Mouse (Mus musculus): ENCODE data around the gene Rabepk.
"Not testable (repeated sequence)": the region's sequence is repeated elsewhere in the genome, so short reads cannot be mapped to it uniquely, and the experiment has no call there.

DNA sequence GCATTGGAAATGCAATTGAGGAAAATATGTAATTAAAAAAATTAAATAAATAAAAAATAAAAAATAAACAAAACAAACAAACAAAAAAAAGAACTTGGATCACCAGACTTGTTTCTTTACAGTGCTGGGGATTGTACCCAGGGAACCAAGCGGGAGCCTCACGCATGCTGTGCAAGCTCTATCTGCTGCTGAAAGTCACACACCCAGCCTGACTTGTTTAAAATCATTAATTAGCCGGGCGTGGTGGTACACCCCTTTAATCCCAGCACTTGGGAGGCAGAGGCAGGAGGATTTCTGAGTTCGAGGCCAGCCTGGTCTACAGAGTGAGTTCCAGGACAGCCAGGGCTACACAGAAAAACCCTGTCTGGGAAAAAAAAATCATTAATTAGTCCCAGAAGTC lies 38.4 kb downstream of the Rabepk start:
- TF ChIP-seq POLR2AphosphoS2 (IDR thresholded peaks at IDR 0.05; ENCODE audit: low read depth, low read length); CTCF (conservative IDR thresholded peaks at IDR 0.05 in 1 of 2, IDR thresholded peaks at IDR 0.05 in 1 of 2; ENCODE audit: low read depth in 2 of 2, low read length in 2 of 2); POLR2A (IDR thresholded peaks at IDR 0.05; ENCODE audit: low read depth, low read length); EP300 (IDR thresholded peaks at IDR 0.05; ENCODE audit: low read length); E2F4 (IDR thresholded peaks at IDR 0.05; ENCODE audit: insufficient replicate concordance, low read depth, low read length): not testable (repeated sequence)

All from CH12.LX (cell line).